Mouse (Mus musculus) cerebellum, adult 11-12 months (tissue): ENCODE measurements around the gene Tex13c3.
"Not testable (repeated sequence)": the region's sequence is repeated elsewhere in the genome, so short reads cannot be mapped to it uniquely, and the experiment has no call there.

Source experiments
- DNase-seq: peaks from one replicate; pipeline ENCODE4 v3.0.0; 2022

Tex13c3 gene

DNA sequence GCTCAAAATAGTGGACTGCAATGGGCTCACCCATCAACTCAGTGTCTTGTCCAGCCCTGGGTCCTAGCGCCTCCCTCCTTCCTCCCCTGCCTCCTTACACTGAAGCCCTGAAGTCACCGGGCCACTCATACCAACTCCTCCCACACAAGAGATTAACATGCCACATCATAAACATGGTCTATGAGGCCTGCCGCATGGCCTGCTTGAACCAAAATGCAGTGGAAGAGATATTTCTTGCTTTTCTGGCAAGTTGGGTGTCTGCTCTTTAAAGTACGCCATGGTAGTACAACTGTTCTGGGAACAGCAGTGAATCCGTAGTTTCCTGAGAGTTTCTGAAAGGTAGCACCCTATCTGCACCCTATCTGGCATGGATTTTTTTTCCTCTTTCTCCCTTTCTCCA lies at the start of gene Tex13c3:
Tex13c3 (minus strand) TSS at position 101 of the 400 bp plus-strand sequence.
- not testable (repeated sequence) for DNase-seq

DNA sequence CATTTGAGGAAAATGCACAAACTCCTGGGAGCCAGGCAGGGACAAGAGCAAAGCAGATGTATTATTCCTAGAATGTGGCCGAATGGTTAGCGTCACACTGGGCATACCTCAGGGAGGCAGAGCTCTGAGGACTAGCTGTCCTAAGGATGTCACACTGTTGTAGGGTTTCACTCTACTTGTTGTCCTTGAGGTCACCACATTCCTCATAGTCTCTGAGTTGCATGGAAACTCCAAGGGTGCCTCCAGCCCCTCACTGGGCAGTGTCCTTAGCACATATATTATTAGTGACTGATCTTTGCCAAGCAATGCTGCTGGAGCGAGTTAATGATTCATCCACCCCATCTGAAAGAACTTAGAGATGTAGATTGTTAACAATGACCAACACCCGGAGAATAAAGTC lies 8.6 kb upstream of the Tex13c3 start:
- no peak for DNase-seq
